In the genomic region with DNA sequence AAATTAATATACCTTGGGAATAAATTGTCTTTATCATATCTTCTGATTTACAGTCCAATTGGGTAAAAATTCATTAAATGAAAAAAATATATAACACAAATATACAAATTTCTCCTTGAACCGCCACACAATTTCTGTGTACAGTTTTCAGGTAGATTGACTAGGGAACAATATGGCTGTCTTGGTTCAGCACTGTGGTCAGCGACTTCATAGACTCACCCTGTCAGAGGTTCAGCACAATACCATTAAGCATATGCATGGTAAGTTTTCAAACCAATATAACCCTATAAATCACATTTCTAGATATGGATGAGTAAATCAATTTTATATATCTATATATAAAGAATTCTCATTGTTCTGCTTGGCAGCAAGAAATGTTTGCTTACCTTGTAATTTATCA, we compare ENCODE assay signal across 9 mouse cellular contexts. TPM values are rescaled to one million over a fixed set of nuclear protein-coding genes. Genes with fewer than 3 reads are reported as not detected.
DNase-seq lines count a peak whose midpoint lies in the region; ATAC-seq and TF ChIP-seq lines count a peak whose summit lies in the region.
"Had no signal": no experiment of that assay in that cellular context is flagged by ENCODE, and none has a peak within 500 bp of the region (broad histone marks: within the 10 kb centered on the region; RNA-seq: fewer than 3 reads in every experiment).

No protein-coding gene starts in this region.

- WGBS in lung, embryonic 14.5 days, result 30% methylated on average over 2 of the region's 2 CpGs

- TF ChIP-seq CTCF in lung, embryonic 14.5 days (IDR thresholded peaks at IDR 0.05; ENCODE audit: low read depth), result no peak
- no peak for TF ChIP-seq CTCF in layer of hippocampus, adult 2 months (conservative IDR thresholded peaks at IDR 0.05)

- DNase-seq in lung, embryonic 14.5 days, result peak; percentile 82
- DNase-seq in lung, postnatal 25 days (ENCODE audit: low spot score), result no peak
- peak; percentile 3 for DNase-seq in MEL-GATA-1-ER (ENCODE audit: extremely low read depth, low read depth)
- DNase-seq in mesoderm, embryonic 11.5 days (ENCODE audit: low read depth, low spot score), result peak; percentile 63
- no peak for DNase-seq in layer of hippocampus, adult 2 months (ENCODE audit: low spot score in 2 of 2)
- DNase-seq in neural tube, embryonic 10.5 days (ENCODE audit: extremely low spot score, low spot score), result no peak
- DNase-seq: heart, postnatal 36 days had no signal

- no peak for ATAC-seq in lung, embryonic 14.5 days (ENCODE audit: insufficient read depth)
- ATAC-seq in common myeloid progenitor, adult 5-6 weeks (replicated peaks; ENCODE audit: low read depth, poor library complexity, severe bottlenecking), result peak; percentile 80

- H3K27me3 ChIP-seq in lung, embryonic 14.5 days (ENCODE audit: insufficient read depth, low read length), result peaks cover 27% of the 10 kb centered on the region

- H3K4me3 ChIP-seq in lung, embryonic 14.5 days (ENCODE audit: low read depth, low read length), result no peak overlapping the region
- no peak overlapping the region for H3K4me3 ChIP-seq in layer of hippocampus, adult 2 months

- no peaks in the 10 kb centered on the region for H3K9me3 ChIP-seq in lung, embryonic 14.5 days (ENCODE audit: low read depth, low read length)

- no peak overlapping the region for H3K27ac ChIP-seq in lung, embryonic 14.5 days (ENCODE audit: low read depth)
- no peak overlapping the region for H3K27ac ChIP-seq in layer of hippocampus, adult 2 months

- no peak overlapping the region for H3K9ac ChIP-seq in lung, embryonic 14.5 days

- H3K36me3 ChIP-seq in lung, embryonic 14.5 days (ENCODE audit: insufficient read depth), result no peaks in the 10 kb centered on the region

- no peak overlapping the region for H3K4me2 ChIP-seq in lung, embryonic 14.5 days

- H3K4me1 ChIP-seq in lung, embryonic 14.5 days (ENCODE audit: insufficient read depth), result no peaks in the 10 kb centered on the region

RNA-seq across cellular contexts. Expression of gene Lin28b, which starts 3.0 kb away (rescaled TPM):
- polyA plus RNA-seq in lung, embryonic 14.5 days (2014; fragmentation: Nextera tagmentation; extraction: Ambion mirVana), result 0.99 and 1.6 TPM in 2 replicates
- 0.10 TPM in 1 of 2 replicates, not detected in the other for total RNA-seq in common myeloid progenitor, adult 5-6 weeks (2017)
- 1 to 10 TPM; 1.1 TPM for total RNA-seq in layer of hippocampus, adult 2 months (2021)
- total RNA-seq: gastrocnemius, adult 18-20 months had no signal

Comparison
In these comparisons a context has a peak if more than half of its experiments do, and no peak if none do; other contexts are left out.
1. DNase-seq: peak in lung, embryonic 14.5 days (single experiment), MEL-GATA-1-ER (single experiment) and mesoderm, embryonic 11.5 days (single experiment); none in lung, postnatal 25 days (single experiment), layer of hippocampus, adult 2 months (0 of 2) and neural tube, embryonic 10.5 days (single experiment).